Mouse (Mus musculus): Measurements from ENCODE around the gene Parvg.

The Parvg gene

GRCm38 (mm10) chr15:84305333-84305732 is 18.5 kb upstream of the Parvg start:
- DNase-seq (ENCODE audit: inconsistent ontology term) = no peak

GRCm38 (mm10) chr15:84310271-84310670 is 13.6 kb upstream of the Parvg start:
- peak; percentile 66 for DNase-seq (ENCODE audit: inconsistent ontology term)

DNA sequence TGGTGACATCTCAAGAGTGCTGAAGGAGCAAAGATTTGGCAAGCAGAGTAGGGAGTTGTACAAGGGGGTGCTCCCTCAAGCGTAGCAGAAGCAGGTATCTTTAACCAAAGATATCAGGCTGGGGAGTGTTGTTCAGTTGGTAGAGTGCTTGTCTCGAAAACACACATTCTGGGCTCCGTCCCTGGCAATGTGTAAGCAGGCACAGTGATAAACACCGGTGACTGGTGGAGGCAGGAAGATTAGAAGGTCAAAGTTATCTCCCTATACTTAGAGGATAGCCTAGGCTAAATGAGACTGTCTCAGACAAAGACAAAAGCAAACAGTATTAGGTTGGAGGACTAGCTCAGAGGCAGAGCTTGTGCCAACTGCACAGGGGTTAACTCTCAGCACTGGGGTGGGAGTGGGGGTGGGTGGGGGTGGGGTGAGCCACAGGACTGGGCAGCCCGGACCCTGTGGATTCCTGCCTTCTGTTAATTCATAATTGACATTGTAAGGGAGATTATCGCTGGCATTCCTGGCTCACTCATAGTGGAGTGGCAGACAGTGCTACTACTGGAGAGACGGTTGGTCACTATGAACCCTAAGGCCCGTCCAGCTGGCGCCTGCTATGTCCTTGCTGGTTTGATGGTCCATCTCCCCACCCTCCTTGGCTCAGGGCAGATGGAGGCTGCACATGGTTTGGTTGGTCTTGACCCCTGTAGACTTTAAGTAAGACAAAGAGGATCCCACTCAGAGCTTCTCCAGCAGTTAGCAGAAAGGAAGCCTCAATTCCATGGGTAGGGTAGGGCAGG is 12.3 kb upstream of the Parvg start:
- no peak for DNase-seq (ENCODE audit: inconsistent ontology term)

DNA sequence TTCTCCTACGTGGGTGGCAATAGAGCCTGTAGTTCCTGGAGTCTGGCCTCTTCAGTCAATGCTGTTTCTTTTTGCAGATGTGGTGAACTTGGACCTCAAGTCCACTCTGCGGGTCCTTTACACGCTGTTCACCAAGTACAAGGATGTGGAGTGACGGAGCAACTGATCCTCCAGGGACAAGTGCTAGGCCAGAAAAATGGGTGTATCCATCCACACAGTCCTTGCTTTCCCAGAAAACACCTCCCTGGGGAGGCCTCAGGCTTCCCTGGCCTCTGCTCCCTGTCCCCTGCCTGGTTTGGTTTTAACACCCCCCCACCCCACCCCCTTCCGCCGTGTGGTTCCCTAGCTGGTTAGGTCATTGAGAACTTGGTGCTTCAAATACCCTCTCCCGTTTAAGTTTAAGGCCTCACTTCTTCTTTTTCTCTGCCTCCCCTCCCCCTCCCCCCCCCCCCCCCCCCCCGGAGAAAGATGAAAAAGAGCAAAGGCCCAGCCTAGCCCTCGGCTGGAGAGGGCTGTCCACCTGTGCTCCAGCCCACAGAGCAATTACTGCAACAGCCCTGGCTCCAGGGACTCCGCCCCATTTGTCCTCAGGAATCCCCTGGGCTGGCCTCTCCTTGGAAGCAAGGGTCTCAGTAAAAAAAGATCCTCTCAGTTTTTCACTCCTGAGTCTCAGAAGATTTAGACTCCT is 10.8 kb upstream of the Parvg start:
- DNase-seq (ENCODE audit: inconsistent ontology term) = no peak

DNA sequence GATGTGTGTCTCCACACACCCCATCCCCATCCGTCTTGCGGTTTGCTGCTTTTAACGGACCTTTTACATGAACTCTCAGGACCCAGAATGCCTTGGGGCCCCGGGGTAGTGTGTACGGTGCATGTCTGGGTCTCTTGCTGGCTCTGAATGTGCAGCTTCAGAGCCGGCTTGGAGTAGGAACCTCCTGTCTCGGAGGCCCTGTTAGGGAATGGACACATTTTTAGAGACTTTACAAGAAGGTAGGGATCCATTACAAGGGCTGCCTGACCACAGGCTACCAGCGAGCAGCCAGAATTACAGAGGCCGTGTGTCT is 10.3 kb upstream of the Parvg start:
- DNase-seq (ENCODE audit: inconsistent ontology term) = no peak

DNA sequence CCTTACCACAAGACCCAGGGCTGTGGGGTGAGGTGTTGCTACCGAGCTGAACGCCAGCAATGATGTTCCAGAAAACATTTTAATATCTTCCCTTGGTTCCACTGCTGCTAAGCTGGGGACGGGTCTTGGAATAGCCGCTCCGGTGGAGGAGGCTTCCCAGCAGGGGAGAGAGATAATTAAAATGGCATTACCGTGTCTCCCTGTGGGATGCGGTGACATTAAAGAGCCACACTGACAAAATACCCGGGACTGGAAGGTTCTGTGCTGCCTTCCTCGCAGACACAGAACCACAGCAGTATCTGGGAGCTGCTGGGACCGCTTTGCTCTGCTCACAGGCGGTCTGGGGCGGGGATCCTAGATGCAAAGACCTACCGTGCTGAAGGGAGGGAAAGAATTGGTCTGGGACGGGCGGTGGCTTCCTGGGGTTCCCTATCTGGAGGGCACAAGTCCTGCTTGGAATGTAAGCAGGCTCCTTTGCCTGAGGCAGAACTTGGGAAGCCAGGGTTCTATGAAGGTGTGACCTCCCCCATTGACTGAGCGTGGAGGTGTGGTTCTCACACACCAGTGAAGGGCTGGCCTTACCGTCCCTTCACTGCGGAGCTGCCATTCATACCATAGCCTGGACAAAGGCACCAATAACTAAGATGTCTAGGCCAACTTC is 9.3 kb upstream of the Parvg start:
- DNase-seq (ENCODE audit: inconsistent ontology term) = no peak

GRCm38 (mm10) chr15:84315276-84316046 is 8.4 kb upstream of the Parvg start:
- no peak for DNase-seq (ENCODE audit: inconsistent ontology term)

GRCm38 (mm10) chr15:84319393-84319792 is 4.4 kb upstream of the Parvg start:
- DNase-seq (ENCODE audit: inconsistent ontology term) = no peak

DNA sequence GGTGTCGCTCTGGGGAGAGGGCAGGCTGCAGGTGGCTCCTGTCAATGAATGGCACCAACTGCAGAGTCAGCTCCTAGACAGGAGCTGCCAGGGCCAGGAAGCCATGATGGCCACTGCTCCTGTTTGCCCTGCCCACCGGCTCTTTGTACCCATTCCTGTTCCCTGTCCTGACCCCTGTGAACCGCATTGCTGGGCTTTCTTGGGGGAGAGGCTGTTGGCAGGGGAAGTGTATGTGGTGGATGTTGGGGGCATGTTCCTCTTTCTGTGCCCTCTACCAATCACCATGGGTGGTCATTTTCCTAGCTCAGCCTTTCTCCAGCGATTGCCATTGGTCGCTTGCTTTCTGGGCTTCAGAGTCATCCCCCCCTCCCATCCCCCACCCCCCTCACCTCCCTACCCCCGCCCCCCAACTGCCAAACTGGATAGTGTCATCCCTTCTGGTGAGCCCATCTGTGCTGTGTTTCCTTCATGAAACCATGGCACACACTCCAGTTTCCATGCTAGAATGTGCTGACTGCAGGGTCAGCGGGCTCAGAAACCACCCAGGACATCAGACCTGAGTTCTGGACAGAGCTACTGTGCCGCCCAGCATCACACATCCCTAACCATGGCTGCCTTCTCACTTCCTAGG is 2.2 kb upstream of the Parvg start:
- DNase-seq (ENCODE audit: inconsistent ontology term) = no peak

DNA sequence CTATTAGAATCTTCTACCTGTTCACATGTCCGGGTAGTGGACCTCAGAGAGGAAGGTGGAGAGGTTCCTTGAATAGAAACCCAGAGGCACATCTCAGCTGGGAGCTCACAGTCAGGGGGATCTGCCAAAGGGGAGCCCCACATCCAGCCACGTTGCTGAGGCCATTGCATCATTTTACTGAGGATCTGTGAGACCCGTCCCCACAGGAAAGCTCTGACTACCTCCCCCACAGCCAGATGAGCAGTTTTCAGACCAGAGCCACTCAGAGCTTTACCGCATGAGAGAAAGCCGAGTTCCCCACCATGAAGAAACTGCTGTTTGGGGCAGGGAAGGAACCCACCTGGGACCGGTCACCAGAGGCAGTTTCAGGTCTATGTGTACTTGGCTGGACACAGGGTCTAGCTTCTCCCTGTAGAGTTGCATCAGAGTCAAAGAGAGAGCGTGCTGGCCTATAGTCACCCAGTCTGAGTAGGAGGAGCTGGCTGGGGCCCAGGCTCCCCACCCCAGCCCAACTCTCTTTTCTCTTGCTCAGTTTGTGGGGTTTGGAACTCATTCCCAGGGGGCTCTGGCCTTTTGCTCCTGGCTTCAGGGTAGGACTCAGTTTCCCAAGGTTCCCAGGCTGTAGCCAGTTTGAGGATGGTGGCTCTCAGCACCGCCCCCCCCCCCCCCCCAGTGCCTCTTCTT is 1.2 kb downstream of the Parvg start:
- no peak for DNase-seq (ENCODE audit: inconsistent ontology term)

DNA sequence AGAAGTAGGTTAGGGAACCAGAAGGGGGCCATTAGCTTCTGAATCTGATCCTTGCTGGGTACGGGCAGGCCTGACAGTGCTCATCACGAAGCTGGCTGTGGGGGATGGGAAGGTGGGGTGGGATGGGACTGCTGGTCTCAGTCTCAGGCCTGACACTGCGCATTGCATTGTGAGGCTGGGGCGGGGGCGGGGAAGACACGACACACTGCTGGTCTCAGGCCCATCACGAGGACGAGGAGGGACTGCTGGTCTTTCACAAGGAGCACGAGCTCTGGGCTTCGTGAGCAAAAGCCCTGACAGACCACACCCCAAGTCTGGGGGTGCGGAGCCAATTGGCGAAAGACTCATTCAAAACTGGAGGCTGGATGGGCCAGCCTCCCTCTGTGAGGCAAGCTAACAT is 1.9 kb downstream of the Parvg start:
- DNase-seq (ENCODE audit: inconsistent ontology term) = no peak

DNA sequence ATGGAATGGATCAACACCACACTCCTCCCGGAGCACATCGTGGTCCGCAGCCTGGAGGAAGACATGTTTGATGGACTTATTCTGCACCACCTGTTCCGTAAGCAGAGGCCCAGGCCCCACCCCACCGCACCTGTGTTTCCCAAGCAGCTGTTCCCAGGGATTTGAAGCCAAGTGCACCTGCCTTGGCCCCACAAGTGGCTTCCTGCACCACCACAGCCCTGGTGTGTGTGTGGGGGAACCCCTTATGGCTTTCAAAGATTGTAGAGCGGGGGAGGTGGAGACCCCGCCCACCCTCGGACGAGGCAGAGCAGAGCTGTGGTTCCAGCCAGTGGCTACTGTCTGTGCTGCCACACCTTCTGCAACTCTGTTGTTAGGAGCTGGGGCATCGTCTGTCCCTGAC is 5.0 kb downstream of the Parvg start:
- no peak for DNase-seq (ENCODE audit: inconsistent ontology term)

DNA sequence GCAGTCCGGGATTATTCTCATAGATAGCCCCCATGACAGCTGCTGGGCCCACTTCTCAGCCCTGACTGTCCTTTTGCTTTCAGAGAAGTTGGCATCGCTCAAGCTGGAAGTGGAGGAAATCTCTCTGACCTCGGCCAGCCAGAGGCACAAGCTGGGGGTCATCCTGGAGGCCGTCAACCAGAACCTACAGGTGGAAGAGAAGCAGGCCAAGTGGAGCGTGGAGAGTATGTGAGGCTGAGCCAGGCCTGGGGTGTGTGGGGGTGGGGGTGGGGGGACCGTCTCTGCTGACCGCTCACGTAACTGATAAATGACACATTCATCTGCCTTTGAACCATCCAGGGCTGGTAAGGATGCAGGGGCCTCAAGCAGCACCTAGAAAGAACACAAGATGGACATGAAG is 6.1 kb downstream of the Parvg start:
- no peak for DNase-seq (ENCODE audit: inconsistent ontology term)

DNA sequence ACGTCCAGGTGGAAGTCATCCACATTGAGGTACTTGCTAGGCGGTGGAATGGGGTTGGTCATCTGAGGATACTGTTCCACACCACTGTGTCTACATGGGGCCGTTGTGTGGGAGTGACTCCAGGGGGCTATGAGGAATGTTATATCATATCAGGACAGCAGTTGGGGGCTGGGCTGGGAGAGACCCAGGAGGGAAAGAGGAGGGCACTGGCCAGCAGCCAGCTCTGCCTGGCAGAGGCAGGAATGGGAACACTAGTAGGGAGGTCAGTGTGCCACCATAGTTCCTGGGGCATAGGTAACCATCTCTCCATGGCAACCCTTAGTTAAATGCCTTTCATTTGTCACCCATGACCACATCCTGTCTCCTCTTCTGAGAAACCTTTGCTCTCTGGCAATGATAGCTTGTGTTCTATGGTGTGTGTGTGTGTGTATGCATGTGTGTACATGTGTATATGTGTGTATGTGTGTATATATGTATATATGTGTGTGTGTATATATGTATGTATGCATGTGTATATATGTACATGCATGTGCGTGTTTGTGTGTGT is 7.3 kb downstream of the Parvg start:
- DNase-seq (ENCODE audit: inconsistent ontology term) = no peak

DNA sequence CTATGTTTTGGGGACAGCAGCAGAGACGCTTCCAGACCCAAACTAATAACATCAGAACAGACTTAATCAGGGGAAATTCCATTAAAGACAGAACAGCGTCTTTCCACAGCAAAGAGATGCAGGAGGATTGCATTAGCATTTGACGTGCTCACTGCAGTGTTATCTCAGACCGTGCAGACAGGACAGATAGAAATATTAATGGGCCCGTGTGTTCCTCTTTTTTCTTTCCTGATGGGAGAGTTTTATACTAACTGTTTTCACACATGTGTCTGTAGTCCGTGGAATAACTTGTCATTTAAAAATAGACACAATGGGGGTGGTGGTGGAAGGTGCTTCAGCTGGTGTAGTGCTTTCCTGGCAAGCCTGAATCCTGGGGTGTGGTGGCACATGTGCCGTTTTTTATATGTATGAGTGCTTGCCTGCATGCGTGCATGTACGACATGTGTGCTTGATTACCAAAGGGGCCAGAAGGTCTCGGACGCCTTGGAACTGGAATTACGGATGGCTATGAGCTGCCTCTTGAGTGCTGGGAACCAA is 12.5 kb downstream of the Parvg start:
- DNase-seq (ENCODE audit: inconsistent ontology term) = no peak

- DNase-seq (ENCODE audit: inconsistent ontology term) = no peak
Measured at GRCm38 (mm10) chr15:84337599-84337998, 13.8 kb downstream of the Parvg start.

DNA sequence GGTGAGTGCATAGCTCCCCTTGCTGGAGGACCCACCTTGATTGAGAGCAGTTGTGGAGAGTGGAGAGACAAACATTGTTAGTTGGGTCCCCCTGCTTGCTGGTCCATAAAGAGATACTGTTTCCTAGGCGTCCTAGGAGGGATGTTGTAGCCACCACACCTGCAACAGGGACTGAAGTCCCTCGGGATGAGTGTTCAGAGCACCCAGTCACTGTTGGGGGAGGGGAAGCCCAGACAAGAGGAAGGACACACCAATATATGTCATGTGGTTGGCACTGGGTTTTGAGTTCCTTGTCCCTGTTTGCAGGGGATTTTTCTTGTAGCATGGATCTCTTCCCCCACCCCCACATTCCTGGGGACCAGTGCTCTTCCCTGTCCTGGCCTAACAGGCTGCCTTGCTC is 17.1 kb downstream of the Parvg start:
- DNase-seq (ENCODE audit: inconsistent ontology term) = no peak

DNA sequence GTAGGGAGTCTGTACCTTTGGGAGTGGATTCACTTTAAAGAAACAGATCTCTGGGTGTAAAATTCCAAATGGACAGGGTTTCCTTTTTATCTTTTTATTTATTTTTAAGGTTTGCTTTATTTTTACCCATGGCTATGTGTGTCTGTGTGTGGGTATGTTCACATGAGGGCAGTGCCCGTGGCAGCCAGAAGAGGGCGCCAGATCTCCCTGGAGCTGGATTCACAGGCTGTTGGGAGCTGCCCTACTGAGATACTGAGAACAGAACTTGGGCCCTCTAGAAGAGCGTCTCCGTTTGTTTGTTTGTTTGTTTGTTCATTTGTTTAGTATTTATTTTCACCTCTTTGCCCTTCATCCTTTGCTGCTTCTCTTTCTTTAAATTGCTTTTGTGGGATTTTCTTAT is 24.9 kb downstream of the Parvg start:
- DNase-seq (ENCODE audit: inconsistent ontology term) = no peak

DNA sequence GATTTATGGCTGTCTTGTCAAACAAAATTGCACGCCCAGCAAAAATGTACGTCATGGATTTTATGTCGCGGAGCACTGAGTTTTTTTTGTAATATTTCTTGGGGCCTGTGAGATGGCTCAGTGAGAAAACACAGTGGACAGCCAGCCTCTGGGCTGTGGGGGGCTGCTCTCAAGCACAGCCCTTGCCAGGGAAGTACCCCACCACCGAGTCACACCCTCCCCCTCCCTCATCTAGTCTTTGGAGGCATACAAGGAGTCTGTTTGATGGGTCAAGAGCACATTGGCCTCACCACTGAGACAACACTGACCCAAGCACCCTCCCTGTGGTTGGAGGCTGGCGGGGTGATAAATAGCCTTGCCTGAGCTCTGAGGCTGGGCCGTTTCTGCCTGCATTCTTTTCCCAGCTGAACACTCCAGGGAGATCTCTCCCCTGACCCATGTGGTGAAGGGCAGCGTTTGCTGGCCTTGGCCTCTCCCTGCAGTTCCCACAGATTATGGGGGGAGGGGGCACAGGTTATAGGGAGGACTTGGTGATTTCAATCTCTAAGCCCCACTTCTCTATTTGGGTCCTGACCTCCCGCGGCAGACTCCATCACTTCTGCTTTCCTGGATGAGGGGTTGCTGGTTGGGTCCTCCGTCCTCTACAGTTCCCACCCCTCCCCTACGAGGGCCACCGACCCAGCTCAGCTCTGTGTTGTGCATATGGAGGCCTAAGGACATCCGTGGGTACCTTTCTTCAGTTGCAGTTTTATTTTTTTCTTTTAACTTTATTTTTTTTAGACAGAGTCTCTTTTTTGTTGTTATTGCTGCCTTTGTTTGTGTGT is 26.3 kb downstream of the Parvg start:
- DNase-seq (ENCODE audit: inconsistent ontology term) = peak; percentile 5

DNA sequence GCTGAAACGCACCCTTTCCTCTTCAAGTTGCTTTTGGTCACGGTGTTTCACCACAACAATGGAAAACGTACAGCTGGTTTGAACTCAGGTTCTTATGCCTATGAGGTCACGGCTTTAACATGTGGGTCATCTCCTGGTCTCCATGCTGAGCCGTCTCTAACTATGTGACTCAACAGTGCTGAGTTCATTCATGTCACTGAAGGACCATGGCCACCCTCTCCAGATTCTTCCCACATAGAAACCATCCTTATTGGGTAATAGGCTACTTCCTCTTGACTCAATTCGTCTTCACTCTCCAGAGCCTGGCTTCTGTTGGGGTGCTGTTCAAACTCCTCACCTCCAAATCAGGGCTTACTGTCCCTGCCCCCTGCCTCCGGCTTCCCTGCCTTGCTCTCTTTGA is 27.5 kb downstream of the Parvg start:
- DNase-seq (ENCODE audit: inconsistent ontology term) = no peak
